Mouse (Mus musculus): ENCODE results near the gene Stk36. TPM values are rescaled to one million over a fixed set of nuclear protein-coding genes. Genes with fewer than 3 reads are reported as not detected.

Gene Stk36
- polyA plus RNA-seq, 2 experiments: 7.6 to 9.8 TPM

DNA sequence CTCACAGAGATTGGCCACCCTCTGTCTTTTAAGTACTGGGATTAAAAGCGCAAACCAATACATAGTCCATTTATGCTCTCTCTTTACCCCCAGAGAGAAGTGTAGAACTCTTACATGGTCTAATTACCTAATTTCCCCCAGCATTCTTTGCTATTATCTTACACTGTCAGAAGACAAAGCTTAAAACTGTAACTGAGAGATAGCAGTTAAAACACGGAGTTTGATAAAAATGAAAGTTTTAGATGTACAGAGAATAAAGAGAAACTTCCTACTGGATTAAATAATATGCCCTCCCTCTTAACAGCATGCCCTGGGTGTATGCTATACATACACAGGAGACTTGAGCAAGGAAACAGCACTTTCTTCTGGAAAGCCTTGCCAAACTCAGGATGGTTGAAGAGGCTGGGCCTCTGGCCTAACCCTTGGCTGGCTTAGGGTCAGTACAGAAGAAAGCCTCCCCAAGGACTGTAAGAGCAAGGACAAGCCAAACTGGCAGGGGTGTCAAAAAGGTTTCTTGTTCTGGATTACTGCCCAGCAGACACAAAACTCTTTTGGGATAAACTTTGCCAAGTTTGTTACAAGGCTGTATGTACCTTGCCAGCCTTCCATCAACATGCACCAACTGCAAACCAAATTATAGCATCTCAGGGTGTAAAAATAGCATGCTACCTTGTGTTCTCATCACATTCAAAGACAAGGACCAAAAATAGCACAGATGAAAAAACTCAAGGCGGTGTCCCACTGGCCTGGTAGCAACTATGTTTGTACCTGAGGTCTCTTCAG is 16.4 kb upstream of the Stk36 start:
- no peaks in the 10 kb centered on the region for H3K27me3 ChIP-seq (ENCODE audit: control insufficient read depth, insufficient read depth, low read length)
- no peak for DNase-seq (ENCODE audit: low spot score)
- no peak overlapping the region for H3K4me2 ChIP-seq (replicated peaks; ENCODE audit: low read depth, low read length, severe bottlenecking)
- no peaks in the 10 kb centered on the region for H3K9me3 ChIP-seq (ENCODE audit: control insufficient read depth, low read length)
- 92% methylated on average over 3 of the region's 3 CpGs for WGBS
- ATAC-seq (ENCODE audit: low FRiP score, low read depth): no peak
- peaks cover 22% of the 10 kb centered on the region for H3K36me3 ChIP-seq (ENCODE audit: control insufficient read depth, insufficient read depth, low read length)
- H3K4me3 ChIP-seq (replicated peaks; ENCODE audit: low read length): no peak overlapping the region
- H3K9ac ChIP-seq (ENCODE audit: low read depth, low read length, severe bottlenecking): no peak overlapping the region
- peaks cover 12% of the 10 kb centered on the region; the same call in 1 of the 2 replicates for H3K4me1 ChIP-seq (ENCODE audit: control insufficient read depth, insufficient read depth, low read length)
- no peak for TF ChIP-seq POLR2A (IDR thresholded peaks at IDR 0.05; ENCODE audit: borderline replicate concordance, extremely low read depth, insufficient read depth, insufficient read length)
- no peak overlapping the region for H3K27ac ChIP-seq (replicated peaks; ENCODE audit: low read depth, low read length)

DNA sequence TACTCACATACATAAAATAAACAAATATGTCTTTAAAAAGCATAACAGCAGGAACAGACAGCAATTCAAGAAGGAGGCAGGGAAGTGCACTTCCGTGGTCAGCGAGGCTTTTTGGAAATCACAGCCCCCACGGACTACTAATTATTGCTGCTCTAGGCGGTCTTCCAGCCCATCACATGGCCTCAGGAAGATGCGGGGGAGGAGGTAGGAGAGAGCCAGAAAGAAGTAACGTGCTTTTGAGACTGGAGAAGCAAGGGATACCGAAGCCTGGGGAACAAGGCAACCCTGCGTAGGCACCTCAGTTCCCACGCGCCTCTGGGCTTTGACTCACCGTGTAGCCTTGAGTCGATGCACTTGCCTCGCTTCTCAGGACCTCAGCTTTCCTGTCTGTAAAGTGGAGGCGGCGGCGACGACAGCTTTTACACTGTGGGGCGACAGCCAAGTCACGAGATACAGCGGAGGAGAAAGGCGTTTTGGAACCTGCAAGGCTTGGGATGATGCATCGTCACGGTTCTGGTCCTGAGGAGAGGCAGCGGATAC is 13.9 kb upstream of the Stk36 start:
- ATAC-seq (ENCODE audit: low FRiP score, low read depth) (no peak; the same call in 1 of the 2 replicates), DNase-seq (ENCODE audit: low spot score) (no peak)
- peak overlapping the region; percentile 76 for H3K9ac ChIP-seq (ENCODE audit: low read depth, low read length, severe bottlenecking)
- TF ChIP-seq POLR2A (IDR thresholded peaks at IDR 0.05; ENCODE audit: borderline replicate concordance, extremely low read depth, insufficient read depth, insufficient read length): no peak
- peak overlapping the region; percentile 82 for H3K27ac ChIP-seq (replicated peaks; ENCODE audit: low read depth, low read length)
- no peaks in the 10 kb centered on the region for H3K9me3 ChIP-seq (ENCODE audit: control insufficient read depth, low read length)
- peaks cover 36% of the 10 kb centered on the region for H3K36me3 ChIP-seq (ENCODE audit: control insufficient read depth, insufficient read depth, low read length)
- H3K4me3 ChIP-seq (replicated peaks; ENCODE audit: low read length): peak overlapping the region; percentile 77
- H3K4me1 ChIP-seq (ENCODE audit: control insufficient read depth, insufficient read depth, low read length): peaks cover 12% of the 10 kb centered on the region; the same call in 1 of the 2 replicates
- WGBS: 0% methylated on average over 22 of the region's 24 CpGs
- no peaks in the 10 kb centered on the region for H3K27me3 ChIP-seq (ENCODE audit: control insufficient read depth, insufficient read depth, low read length)
- H3K4me2 ChIP-seq (replicated peaks; ENCODE audit: low read depth, low read length, severe bottlenecking): peak overlapping the region; percentile 88

GRCm38 (mm10) chr1:74587773-74588445 is 13.3 kb upstream of the Stk36 start, which contains the start of the genes Zfp142 and Bcs1l:
Gene Zfp142 (minus strand): TSS chr1:74588246.
Gene Bcs1l (plus strand): TSS chr1:74588289.
- Histone ChIP-seq H3K9ac (ENCODE audit: low read depth, low read length, severe bottlenecking) (peak within 1 kb of the TSS; percentile 76), H3K27ac (replicated peaks; ENCODE audit: low read depth, low read length) (peak within 1 kb of the TSS; percentile 82), H3K4me3 (replicated peaks; ENCODE audit: low read length) (peak within 1 kb of the TSS; percentile 77), H3K9me3 (ENCODE audit: control insufficient read depth, low read length) (no peaks in the 10 kb centered on the region), H3K4me2 (replicated peaks; ENCODE audit: low read depth, low read length, severe bottlenecking) (peak within 1 kb of the TSS; percentile 88), H3K4me1 (ENCODE audit: control insufficient read depth, insufficient read depth, low read length) (peaks cover 12% of the 10 kb centered on the region; the same call in 1 of the 2 replicates), H3K36me3 (ENCODE audit: control insufficient read depth, insufficient read depth, low read length) (peaks cover 38% of the 10 kb centered on the region), H3K27me3 (ENCODE audit: control insufficient read depth, insufficient read depth, low read length) (no peaks in the 10 kb centered on the region)
- DNase-seq (ENCODE audit: low spot score): peak; percentile 99
- under 1% methylated on average over 31 of the region's 48 CpGs for WGBS
- peak; percentile 98 for ATAC-seq (ENCODE audit: low FRiP score, low read depth)
- TF ChIP-seq POLR2A (IDR thresholded peaks at IDR 0.05; ENCODE audit: borderline replicate concordance, extremely low read depth, insufficient read depth, insufficient read length): 0 out of 2 replicates have a peak, but pooled peaks have one; percentile 46

DNA sequence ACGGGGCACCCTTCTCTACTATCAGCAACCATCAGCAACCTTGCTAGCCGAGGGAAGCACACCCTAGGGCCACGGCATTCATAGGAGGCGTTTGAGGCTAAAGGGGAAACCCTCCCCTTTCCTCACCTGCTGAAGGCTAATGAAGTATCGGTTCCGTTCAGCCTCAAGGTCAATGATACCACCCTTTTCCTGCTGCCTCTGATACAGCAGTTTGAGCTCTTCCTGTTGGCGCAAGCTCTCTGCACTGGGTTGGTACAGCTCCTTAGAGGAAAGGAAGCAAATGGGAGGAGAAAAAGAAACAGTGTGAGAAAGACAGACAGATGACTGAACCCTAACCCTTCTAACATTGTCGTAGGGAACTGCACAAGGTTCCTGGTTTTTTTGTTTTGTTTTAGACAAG is 6.8 kb upstream of the Stk36 start:
- no peaks in the 10 kb centered on the region for H3K9me3 ChIP-seq (ENCODE audit: control insufficient read depth, low read length)
- H3K9ac ChIP-seq (ENCODE audit: low read depth, low read length, severe bottlenecking): no peak overlapping the region
- H3K27ac ChIP-seq (replicated peaks; ENCODE audit: low read depth, low read length): no peak overlapping the region
- ATAC-seq (ENCODE audit: low FRiP score, low read depth) (no peak), DNase-seq (ENCODE audit: low spot score) (no peak)
- H3K36me3 ChIP-seq (ENCODE audit: control insufficient read depth, insufficient read depth, low read length): peaks cover 78% of the 10 kb centered on the region
- no peak for TF ChIP-seq POLR2A (IDR thresholded peaks at IDR 0.05; ENCODE audit: borderline replicate concordance, extremely low read depth, insufficient read depth, insufficient read length)
- WGBS: 89% methylated on average over 8 of the region's 8 CpGs
- H3K4me2 ChIP-seq (replicated peaks; ENCODE audit: low read depth, low read length, severe bottlenecking): no peak overlapping the region
- no peak overlapping the region for H3K4me3 ChIP-seq (replicated peaks; ENCODE audit: low read length)
- no peaks in the 10 kb centered on the region for H3K27me3 ChIP-seq (ENCODE audit: control insufficient read depth, insufficient read depth, low read length)
- no peaks in the 10 kb centered on the region for H3K4me1 ChIP-seq (ENCODE audit: control insufficient read depth, insufficient read depth, low read length)
